Mouse (Mus musculus): ENCODE data around the gene Vmn1r221.
"Not testable (repeated sequence)": the region's sequence is repeated elsewhere in the genome, so short reads cannot be mapped to it uniquely, and the experiment has no call there.

DNA sequence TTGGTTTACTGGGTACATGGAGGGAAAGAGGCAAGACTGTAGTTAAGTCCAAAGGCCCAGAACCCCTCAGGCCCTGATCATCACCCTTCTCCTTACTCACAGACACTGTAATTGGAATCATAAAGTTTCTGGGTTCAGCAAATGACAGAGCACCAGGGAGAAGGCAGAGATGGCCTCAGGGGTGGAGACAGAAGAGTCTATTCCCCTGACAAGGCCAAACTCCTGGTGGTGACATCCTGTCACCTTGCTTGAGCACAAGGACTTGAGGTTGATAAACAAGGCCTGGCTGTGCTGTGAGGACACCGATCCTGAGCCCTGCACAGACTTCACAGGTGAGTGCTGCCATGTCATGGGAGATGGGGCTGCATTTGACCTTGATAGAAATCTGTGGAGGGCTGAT, 32.9 kb downstream of the Vmn1r221 start, which contains the start of gene Vmn1r223:
- not testable (repeated sequence) for TF ChIP-seq CTCF (IDR thresholded peaks at IDR 0.05; ENCODE audit: low read depth, low read length); POLR2A (IDR thresholded peaks at IDR 0.05; ENCODE audit: borderline replicate concordance, low read depth, low read length)
